Mouse (Mus musculus): Measurements from ENCODE around the gene Mical2. TPM values are rescaled to one million over a fixed set of nuclear protein-coding genes. Genes with fewer than 3 reads are reported as not detected.

Gene Mical2
- total RNA-seq, 1 experiment from 2014 or later = 0.70 TPM

DNA sequence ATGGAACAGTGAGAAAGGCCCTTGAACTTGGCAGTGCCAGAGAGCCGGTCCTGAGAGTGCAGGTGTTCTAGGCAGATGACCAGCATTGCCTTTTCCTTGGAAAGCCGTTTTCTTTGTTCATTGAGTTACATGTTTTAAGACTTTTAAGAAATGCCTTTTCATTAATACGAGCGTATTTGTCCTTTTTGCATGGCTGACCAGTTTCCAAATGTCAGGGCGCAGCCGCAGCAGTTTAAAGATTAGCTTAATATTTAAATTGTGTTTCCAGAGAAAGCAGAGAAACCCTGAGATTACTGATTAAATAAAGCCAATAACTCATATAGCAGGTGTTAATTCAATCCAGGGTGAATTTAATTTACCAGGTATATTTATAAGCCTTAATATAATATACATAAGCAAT lies 187.6 kb downstream of the Mical2 start:
- no peak for ATAC-seq (ENCODE audit: extremely low read depth, insufficient number of reproducible peaks, low FRiP score, poor library complexity, severe bottlenecking)

DNA sequence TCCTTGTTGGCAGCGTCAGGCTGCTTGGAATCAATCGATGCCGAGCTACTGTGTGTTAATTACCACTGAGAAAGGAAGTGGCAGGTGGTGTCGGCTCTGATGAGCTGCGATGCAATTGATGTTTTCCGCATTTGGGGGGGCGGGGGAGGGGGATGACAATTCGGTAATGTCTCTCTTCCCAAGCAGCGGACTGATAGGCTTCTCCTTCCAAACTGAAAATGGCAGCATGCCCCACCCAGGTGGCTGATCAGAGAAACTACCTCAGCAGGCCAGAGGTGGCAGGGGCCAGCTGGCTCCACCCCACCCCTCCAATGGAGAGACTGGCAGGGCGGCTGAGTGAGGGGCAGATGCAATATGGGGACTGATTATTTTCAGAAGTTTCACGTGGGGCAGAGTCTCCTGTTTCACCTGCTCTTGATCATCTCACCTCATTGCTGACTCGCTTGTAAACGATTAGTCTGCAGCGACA lies 190.4 kb downstream of the Mical2 start:
- ATAC-seq (ENCODE audit: extremely low read depth, insufficient number of reproducible peaks, low FRiP score, poor library complexity, severe bottlenecking) = no peak

DNA sequence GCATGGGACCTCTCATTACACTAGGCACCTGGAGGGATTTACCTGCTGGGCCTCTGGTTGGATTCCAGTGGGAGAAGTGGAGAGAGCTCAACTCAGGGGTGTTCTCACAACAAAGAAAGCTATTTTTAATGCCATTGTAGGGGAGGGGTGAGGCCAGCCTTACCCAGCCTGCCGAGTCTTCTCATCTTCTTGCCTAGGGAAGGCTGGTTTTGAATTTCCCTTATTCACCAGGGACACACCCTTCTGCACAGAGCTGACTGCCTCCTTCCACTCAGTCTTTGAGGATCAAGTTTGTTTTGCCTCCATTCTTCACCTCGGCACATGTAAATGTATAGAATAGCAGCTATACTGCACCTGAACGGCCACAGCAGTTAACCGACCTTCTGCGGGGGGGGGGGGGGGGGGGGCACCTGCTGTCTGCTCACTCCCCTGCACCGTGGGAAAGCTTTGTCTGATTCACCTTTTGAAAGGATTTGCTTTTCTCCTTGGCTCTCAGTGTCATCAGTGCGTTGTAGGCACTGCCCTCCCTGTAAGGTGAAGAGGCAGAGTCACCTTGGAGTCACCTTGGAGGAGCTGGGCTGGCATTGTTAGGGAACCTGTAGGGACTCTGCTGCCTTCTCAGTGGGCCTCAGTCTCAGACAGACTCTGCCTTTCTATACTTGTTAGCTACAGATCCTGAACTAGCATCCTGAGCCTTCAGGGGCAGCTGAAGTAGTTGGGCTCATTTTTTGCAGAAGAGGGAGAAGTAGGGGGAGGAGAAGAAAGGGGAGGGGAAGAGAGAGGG lies 191.3 kb downstream of the Mical2 start:
- no peak for ATAC-seq (ENCODE audit: extremely low read depth, insufficient number of reproducible peaks, low FRiP score, poor library complexity, severe bottlenecking)

DNA sequence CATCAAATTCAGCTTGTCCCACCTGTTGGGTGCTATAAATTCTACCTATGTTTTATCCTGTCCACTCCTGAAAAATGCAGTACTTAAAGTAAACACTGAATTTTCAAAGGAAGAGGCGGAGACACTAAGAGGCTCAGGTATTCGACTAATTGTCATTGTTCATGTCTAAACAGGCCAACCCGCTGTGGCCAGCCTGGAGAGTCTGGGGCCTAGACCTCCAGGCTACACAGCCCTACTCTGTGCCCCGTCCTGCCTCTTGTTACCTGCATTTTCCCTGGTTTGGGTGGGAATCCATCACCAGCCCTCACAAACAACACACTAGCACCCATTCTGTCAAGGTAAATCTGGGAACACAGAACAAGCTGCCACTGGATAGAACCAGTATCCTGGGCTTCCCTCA lies 191.9 kb downstream of the Mical2 start:
- ATAC-seq (ENCODE audit: extremely low read depth, insufficient number of reproducible peaks, low FRiP score, poor library complexity, severe bottlenecking) = no peak

DNA sequence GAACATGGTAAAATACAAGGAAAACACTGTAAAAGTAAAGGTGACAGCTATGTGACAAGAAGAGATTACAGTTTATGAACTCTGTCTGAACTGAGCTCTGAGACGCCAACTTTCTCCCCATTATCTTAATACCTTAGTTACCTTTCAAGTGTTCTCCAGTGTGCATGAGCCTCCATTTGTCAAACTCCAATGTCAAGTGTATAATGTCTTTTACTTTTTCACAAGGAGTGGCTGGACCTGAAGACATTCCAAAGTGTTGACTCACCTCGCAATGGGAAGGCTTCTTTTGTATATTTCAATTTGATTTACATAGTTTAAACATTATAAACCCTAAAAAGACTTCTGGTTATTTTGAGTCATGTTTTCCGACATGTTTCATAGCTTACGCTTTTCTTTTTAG lies 197.8 kb downstream of the Mical2 start:
- no peak for ATAC-seq (ENCODE audit: extremely low read depth, insufficient number of reproducible peaks, low FRiP score, poor library complexity, severe bottlenecking)

DNA sequence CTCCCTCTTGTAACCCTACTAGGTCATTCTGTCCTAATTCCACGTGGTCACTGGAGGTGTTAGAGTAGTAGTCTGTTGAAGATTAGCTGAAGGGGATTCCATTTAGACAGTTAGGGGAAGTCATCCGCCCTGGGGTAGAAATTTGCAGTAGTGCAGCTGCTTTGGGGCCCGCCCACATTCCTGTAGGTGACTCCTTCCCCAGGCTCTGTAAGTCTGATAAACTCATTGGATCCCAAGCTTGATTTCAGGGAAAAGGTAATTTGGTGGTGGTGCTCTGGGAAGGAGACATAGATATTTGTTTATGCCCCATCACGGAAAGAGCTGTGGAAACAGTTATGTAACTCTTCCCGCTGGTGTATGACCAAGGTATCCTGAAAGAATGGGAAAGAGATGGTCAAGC lies 201.2 kb downstream of the Mical2 start:
- ATAC-seq (ENCODE audit: extremely low read depth, insufficient number of reproducible peaks, low FRiP score, poor library complexity, severe bottlenecking) = no peak

DNA sequence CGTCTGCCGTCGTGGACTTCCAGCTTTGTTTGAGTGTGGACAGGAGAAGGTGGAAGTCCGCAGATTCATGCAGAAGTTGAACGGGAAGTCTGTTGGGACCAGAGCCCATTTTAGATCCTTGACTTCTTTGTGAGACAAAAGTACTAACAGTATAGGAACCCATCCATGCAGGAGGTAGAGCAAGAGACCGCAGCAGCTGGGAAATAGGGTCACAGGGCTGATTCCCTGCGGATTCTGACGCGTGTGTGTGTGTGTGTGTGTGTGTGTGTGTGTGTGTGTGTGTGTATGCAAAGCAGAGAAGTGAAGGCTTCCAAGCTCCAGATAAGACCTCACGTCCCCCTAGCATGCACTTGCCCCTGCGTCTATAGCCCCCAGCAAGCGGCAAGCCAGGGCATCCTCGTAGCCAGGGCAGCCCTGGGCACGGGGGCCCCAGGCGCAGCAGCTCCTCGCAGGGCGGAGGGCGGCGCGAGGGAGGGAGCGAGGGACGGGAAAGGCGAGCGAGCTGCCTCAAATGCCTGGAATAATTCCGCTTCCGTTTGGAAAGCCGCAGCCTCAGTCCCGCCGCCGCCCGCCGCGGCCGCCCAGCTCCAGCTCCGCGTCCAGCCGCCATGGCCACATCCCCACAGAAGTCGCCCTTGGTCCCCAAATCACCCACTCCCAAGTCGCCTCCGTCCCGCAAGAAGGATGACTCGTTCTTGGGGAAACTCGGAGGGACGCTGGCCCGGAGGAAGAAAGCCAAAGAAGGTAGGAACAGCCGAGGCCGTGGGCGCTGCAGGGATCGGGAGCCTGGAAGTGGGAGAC lies 201.9 kb downstream of the Mical2 start, which contains the start of gene Parva:
Gene Parva (plus strand): TSS at position 149 of the 801 bp plus-strand sequence.
- ATAC-seq (ENCODE audit: extremely low read depth, insufficient number of reproducible peaks, low FRiP score, poor library complexity, severe bottlenecking) = no peak

DNA sequence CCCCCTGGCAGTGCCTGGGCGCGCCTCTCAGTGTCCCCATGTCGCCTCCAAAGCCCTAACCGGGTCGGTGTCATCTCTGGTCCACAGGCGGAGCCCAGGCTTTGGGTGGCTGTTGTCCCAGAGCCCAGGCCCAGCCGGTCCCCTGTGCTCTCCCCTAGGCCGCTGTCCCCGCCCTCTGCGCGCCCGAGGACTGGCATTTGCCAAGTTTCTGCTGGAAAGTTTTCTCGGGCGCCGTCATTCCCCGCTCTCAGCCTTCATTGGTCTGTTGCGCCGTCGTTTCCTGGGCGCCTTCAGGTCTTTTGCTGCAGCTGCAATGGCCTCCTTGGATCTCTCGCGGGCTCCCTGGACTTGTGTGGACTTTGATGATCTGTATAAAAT lies 202.5 kb downstream of the Mical2 start:
- 0 out of 2 replicates have a peak, but pooled peaks have one; percentile 9 for ATAC-seq (ENCODE audit: extremely low read depth, insufficient number of reproducible peaks, low FRiP score, poor library complexity, severe bottlenecking)

DNA sequence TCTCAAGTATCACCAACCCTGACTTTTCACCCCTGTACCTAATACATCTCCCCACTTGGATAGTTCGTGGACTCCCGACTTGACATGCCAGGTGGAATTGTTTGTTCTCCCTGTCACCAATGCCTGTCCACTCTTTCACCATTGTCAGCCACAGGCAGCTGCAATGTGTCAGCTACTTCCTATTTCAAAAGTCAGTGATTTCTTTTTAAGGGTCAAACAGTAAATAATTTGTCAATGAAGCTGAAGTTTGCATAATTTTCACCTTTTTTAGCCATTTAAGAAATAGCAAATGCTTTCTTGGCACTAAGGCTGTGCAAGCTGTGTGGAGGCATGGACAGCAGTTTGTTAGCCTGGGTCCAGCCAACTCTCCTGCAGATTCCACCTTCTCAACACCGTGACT lies 214.2 kb downstream of the Mical2 start:
- no peak for ATAC-seq (ENCODE audit: extremely low read depth, insufficient number of reproducible peaks, low FRiP score, poor library complexity, severe bottlenecking)

DNA sequence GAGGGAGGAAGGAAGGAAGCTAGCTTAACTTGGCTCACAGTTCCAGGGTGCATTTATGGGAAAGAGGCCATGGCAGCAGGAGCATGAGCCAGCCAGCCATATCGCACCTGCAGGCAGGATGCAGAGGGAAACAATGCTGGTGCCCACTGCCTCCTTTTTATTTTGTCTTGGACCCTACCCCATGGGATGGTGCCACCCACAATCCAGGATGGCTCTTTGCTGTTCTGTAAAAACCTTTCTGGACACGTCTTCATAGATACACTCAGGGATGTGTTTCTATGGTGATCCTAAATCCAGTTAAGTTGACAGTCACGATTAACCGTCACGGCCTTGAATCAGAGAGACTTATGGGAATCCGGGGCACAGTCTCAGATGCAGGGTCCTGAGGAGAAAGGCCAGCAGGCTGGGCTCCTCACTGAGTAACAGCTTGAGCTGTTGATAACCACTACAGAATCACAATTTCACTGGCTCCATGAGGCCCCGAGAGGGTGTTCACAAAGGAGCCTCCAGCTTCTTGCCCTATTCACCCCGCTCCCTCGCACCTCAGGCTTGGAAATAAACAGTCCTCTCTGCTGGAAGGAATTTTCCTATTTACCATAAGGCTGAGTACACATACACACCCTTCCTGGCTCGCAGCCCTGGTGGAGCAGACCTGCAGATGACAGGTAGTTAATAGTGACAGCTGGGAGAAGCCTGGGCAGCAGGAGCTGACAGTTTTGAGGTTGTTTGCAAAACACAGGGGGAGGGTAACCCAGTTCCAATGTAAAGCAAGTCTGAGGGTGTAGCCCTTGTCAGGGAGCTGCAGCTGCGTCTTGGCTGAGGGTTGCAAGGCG lies 218.7 kb downstream of the Mical2 start:
- no peak for ATAC-seq (ENCODE audit: extremely low read depth, insufficient number of reproducible peaks, low FRiP score, poor library complexity, severe bottlenecking)

DNA sequence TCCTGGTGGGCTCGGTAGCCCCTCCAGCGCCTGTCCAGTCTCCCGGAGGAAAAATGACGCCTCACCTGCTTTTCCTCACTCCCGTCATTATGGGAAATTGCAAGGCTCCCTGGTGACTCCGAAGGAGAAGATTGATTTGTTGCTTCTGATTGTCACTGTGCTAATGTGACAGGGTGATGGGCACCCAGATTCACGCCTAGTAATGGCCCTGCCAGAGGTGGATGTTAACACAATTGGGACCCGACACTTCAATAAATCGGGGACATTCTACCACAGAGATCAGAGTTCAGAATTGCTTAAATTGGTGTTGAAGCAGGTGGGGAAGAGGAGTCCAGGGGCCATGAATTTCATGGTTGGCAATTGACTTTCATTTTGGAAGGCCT lies 219.3 kb downstream of the Mical2 start:
- no peak for ATAC-seq (ENCODE audit: extremely low read depth, insufficient number of reproducible peaks, low FRiP score, poor library complexity, severe bottlenecking)

DNA sequence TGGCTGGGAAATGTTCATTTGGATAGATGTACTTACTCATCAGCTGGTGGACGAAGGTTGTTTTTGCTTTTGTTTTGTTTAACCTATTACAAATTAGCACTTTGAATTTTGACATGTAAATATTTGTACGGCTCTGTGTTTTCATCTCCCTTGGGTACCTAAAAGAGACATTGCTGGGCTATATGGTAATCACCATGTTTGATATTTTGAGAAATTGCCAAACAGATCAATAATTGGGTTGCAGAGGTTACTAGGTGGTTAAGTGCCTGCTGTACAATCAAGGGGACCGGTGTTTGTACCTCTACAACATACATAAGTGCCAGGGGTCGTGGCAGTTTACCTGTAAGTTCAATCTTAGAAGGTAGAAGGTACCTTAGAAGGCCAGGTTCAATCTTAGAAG lies 220.8 kb downstream of the Mical2 start:
- no peak for ATAC-seq (ENCODE audit: extremely low read depth, insufficient number of reproducible peaks, low FRiP score, poor library complexity, severe bottlenecking)

DNA sequence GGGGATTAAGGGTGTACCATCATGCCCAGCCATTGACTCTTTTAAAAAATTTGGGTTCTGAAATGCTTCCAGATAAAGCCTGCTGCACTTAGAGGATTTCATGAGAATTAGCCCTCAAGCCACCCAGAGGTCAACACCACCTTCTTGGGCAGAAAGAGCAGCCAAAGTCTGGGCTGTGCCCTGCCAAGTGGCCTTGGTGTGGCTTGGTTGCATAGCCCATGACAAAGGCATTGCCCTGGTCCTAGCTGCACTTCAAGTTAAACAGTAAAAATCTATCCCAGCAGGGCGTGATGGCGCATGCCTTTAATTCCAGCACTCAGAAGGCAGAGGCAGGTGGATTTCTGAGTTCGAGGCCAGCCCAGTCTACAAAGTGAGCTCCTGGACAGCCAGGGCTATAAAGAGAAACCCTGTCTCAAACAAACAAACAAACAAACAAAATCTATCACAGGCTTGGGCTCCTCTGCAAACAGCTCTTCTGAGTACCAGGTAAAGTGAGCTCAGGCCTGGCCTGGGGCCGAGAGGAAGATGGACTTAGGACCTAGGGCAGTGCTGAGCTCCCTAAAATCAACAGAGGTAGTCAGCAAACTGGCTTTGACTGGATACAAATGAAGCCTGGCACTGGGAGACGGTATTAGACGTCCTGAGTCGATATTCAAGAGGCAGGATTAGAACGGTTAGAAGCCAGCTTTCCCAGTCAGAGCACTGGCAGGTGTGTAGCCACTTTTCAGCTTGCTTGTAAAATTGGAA lies 224.5 kb downstream of the Mical2 start:
- ATAC-seq (ENCODE audit: extremely low read depth, insufficient number of reproducible peaks, low FRiP score, poor library complexity, severe bottlenecking) = no peak

DNA sequence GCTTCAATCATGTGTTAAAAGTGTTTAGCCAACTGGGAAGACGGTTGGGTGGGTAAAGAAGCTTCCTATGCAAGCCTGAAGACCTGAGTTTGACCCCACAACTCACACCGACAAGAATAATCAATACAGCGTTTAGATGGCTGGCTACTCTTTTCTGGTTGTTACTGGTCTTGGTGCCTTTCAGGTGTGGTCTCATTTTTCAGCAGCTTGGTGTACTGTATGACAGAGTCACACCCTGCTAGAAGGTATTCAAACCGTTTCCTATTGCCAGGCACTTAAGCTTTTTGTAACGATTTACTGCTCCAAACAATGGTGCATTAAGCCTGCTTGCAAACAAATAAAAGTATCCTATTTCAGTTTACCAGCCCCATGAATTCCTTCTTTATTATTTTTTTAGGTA lies 226.8 kb downstream of the Mical2 start:
- ATAC-seq (ENCODE audit: extremely low read depth, insufficient number of reproducible peaks, low FRiP score, poor library complexity, severe bottlenecking) = no peak

DNA sequence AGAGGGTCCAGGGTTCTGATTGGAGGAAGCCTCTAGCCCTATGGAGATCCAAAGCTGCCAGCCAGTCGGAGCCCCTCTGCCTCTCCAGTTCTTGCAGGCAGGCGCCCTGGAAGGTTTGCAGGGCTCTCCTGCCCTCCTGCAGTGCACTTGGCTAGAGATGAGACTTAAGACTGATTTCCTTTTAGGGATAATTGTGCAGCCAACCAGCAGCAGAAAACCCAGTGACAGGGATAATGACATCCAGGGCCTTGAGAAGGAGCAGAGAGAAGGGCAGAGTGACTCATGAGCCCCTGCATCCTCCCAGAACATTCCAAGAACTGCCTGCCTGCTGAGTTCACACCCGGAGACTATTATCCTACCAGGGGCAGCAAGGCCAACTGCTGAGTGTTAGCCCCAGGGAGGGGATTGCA lies 228.2 kb downstream of the Mical2 start:
- ATAC-seq (ENCODE audit: extremely low read depth, insufficient number of reproducible peaks, low FRiP score, poor library complexity, severe bottlenecking) = no peak

DNA sequence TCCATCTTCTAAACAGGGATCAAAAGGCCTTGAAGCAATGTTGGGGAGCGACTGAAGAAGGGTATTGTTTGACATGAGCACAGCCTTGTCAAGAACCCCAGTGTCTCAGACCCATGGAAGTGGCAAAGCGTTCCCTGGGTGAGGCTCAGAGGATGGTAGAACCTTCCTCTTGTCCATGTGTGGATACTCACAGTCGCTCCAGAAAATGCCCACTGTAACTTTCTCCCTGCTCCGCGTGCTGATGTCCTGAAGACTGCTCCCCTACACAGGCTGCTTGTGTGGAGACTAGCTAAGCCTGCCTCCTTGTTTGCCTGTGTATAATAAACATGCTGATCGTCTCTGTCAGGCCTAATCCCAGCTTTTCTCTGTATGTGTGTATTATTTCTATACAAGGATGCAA lies 228.7 kb downstream of the Mical2 start:
- no peak for ATAC-seq (ENCODE audit: extremely low read depth, insufficient number of reproducible peaks, low FRiP score, poor library complexity, severe bottlenecking)

DNA sequence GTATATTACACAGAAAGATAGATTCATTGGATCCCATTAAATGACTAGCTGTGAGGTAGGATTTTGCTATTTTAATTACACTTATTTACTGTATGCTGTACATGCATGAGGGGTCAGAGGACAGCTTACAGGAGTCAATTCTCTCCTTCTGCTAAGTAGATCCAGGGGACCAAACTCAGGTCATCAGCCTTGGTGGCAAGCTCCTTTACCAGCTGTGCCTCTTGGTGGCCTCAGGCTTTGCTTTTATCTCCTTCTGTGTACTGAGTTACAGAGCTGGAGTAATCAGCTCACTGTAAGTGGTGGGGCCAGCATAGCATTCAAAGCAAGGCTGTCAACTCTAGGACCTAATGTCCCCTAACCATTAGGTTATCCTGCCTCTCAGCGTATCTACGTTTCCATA lies 229.3 kb downstream of the Mical2 start:
- ATAC-seq (ENCODE audit: extremely low read depth, insufficient number of reproducible peaks, low FRiP score, poor library complexity, severe bottlenecking) = no peak

DNA sequence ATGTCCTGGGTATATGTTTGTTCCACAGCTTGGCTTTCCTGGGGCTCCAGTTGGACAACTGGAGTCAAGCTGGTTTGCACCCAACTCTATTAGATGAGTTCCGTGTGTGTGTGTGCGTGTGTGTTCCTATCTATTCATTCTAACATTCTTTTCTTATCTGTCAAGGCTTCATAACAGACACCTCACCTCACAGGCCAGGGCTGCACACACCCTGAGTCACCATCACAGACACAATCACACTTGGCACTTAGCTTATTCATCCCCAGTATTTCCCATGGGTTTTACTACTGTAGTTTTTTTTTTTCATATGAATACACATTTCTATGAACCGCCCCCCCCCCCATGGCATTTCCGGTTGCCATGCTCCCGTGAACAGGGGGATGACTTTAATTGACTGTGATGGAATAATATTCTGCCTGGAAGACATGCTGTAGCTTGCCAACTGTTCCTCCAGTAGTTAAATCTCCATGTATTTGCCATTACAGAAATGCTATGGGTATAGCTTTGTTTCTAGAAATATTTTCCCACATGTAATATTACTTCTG lies 230.0 kb downstream of the Mical2 start:
- no peak for ATAC-seq (ENCODE audit: extremely low read depth, insufficient number of reproducible peaks, low FRiP score, poor library complexity, severe bottlenecking)
